Mouse (Mus musculus): ENCODE data around the gene Tmem131l.
"Not testable (repeated sequence)": the region's sequence is repeated elsewhere in the genome, so short reads cannot be mapped to it uniquely, and the experiment has no call there.

Tmem131l gene

DNA sequence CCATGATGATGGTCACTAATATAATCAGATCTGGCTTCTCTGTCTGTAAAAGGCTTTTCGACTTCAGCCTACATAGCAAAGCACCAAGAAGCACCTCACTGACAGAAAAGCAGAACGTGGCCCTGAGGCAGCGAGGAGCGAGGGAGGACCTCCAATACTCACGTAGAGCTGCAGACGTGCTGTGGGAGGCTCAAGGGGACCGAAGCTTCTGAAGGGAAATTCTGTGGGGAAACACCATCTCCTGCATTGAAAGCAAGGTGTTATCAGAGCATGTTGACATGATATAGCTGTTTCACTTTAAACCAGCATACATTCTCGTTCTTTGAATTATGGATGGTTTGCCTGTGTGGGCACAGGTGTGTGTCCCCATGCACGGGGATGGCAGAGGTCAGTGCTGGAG lies 133.8 kb downstream of the Tmem131l start:
- DNase-seq (ENCODE audit: low spot score), result no peak

DNA sequence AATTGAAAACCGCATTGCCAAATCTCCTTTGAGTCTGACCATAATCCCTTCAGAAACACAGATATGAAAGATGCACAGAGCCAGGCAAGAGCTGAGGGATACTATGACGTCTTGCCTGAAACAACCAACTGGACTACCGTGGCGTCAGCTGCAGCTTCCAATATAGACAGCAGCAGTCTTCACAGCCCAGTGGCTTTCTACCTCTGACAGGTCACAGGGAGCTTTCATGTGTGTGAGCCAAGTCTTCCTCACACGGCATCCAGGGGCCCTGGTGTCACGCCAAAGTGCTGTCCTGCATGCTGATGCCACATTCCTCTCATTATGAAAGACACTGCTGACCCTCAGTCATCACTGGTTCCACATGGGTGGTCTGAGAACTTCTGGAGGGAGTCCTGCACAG lies 134.8 kb downstream of the Tmem131l start:
- DNase-seq (ENCODE audit: low spot score), result no peak

DNA sequence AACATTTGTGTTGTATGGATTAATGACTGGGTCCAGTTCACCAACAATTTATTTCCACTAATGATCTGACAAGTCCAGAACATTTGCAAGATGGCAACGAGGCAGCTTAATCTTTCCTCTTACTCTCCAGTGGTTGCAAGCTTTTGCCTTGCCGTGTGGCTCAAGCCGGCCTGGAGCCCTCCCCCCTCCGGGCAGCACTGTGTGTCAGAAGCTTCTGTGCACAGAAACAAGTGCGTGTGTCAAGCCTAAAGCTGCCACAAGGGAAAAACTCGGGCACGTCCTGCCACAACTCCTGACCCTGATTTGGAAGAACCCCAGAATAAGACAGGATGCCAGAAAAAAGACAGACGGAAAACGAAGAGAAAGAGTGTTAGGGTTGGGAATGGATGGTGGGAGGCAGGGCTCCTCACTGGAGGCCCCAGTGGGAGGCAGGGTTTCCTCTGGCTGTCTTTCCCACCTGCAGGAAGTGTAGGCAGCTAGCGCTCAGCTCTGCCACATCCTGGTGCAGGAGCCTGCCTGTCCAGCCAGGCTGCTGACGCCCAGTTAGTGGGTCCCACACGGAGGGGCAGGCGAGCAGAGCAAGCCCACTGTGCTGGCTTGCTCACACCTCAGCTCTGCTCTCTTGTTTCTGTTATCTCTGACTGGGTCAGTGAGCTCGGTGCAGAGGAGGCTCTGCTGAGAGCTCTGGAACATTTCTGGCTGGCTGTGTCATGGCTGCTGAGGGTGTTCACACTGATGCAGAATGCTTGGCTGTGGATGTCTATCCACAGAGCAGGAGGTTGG lies 135.6 kb downstream of the Tmem131l start:
- no peak for DNase-seq (ENCODE audit: low spot score)

DNA sequence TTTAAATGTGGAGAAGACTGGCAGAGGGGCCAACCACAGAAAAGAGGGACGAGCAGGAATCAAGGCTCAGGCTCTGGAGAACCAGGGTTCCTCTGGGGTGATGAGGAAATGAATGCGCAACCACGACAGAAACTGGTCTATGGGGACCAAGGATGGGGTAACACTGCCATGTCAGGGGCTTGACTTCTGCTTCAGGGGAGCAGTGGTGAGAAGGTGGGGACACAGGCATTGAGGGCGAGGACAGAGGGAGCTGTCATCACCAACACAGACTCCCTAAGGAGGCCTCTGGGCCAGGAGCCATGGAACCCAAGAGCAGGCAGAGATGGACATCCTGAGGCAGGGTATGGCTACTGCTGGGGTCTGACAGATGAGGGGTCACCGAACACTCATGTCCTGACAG lies 137.0 kb downstream of the Tmem131l start:
- no peak for DNase-seq (ENCODE audit: low spot score)

DNA sequence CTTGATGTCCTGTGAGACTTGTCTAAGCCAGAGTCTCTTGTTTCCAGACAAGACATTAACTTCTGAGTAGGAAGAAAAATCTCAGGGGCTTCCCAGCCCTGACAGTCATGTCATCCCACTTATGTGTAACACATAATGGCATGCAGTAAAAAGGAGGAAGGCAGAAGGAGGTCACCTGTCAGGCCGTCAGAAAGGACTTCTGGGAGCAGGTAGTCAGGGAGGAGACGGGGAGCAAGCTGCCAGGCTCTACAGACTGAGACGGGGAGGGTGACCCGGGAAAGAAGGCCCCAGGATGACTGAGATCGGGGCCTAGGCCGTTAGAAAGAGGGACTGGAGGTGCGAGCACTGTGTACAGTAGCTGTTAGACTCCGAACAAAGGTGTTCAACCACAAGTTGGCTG lies 137.5 kb downstream of the Tmem131l start:
- no peak for DNase-seq (ENCODE audit: low spot score)

DNA sequence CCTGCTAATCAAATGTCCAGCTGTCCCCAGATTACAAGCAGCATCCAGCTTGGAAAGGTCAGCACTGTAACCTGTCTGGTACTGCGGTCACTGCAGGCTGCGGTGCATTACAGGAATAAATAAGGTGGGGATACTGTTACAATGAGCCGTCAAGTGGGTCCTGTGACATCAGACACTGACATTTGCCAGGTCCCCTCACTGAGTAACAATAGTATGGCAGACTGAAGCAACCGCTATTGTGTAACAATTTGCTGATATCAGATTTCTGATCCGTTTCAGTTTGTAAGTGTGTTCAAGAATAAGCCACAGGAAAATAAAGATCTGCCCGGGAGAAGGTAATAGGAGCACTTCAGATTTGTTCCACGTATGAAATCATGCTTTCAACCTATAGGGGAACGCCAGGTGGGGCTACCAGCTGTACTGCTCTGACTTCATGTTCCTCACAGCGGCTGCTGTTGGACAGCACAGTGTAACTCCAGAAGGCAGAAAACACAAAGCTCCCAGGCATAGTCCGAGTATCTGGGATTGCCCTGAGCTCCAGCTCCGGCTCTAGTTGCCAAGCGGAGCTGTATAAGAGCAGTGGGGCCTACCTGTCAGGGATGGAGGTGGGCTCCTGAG lies 139.1 kb downstream of the Tmem131l start:
- no peak for DNase-seq (ENCODE audit: low spot score)

DNA sequence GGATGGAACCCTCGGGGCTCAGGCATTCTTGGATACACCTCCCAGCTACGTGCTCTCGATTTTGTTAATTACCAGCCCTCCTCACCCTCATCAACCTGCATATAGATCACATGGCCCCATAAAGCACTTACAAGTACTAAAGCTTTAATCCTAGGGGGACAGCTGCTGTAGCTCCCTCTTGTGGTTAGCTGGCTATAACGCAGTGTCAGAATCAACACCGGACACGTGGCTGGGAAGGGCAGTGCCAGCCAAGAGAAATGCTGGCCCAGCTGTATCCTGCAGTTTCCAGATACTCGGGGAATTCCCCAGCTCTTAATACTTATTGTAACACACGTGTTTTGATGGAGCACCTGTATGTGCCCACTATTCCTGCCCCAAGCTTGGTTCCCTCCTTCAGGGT lies 140.4 kb downstream of the Tmem131l start:
- peak; percentile 77 for DNase-seq (ENCODE audit: low spot score)

DNA sequence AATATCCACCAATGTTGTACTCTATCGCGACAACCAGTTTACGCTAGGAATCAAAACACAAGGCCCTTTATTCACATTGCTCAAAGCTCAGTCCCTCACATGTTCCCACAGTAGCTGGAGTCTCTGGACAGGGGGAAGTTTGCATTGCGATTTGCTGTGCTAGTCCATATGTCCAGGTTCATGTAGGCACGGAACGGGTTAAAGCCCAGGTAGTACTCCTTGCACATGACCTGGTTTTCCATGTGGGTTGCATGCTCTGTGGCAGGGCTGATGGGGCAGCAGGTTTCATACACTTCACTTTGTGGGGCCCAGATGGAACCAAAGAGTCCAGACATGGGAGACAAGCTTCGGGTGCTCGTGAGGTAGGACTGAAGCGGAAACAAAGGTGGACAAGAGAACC lies 141.7 kb downstream of the Tmem131l start:
- DNase-seq (ENCODE audit: low spot score), result no peak

DNA sequence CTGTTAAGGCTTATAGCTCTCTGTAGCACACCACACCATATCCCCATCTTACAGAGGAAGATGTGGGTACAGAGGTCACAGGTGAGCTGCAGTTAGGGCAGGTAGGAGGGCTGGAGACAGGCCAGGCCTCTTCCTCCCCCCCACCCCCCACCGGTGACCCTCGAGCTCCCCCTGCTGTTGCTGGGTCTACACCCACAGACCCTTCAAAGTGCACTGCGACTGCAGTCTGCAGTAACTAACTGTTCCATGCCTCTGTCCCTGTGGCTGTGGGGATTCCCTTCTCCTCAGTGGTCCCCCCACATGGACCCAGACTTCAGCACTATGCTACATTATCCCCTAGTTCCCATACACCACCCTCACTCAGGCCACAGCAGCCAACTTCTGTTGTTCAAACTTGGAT lies 144.2 kb downstream of the Tmem131l start:
- DNase-seq (ENCODE audit: low spot score), result no peak

DNA sequence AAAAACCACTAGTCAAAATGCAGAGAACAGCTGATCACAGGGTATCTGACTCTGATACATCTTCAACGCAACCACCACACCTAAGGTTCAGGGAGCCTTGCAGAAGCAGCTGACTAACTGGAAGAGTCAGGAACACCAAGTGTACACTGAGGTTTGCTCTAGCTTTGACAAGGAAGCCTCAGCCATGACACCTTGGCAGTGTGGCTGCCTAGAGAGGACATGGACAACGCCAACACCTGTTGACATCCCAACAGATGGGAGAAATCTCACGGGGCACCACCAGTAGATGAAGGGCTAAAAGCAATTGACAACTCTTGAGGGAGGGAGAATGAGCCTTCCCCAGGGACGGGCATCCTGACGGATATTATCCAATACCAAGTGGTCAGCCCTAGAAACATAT lies 144.9 kb downstream of the Tmem131l start:
- no peak for DNase-seq (ENCODE audit: low spot score)

DNA sequence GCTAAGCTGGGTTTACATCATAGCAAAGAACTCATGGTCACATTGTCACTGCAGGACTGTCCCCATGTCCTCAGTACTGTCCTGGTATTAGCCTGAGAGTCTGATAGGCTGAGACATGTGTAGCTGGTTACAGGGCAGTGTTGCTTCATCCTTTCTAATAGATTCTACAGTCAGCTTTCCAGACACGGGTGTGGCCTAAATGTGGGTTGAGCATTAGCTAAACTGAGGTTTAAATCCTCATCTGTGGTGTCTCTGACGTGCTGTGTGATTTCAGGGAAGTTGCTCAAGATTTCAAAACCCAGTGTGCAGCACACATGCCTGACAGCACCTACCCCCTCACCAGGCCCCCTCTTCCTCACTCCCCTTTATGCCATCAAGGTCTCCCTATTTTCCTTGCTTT lies 154.8 kb downstream of the Tmem131l start:
- no peak for DNase-seq (ENCODE audit: low spot score)

DNA sequence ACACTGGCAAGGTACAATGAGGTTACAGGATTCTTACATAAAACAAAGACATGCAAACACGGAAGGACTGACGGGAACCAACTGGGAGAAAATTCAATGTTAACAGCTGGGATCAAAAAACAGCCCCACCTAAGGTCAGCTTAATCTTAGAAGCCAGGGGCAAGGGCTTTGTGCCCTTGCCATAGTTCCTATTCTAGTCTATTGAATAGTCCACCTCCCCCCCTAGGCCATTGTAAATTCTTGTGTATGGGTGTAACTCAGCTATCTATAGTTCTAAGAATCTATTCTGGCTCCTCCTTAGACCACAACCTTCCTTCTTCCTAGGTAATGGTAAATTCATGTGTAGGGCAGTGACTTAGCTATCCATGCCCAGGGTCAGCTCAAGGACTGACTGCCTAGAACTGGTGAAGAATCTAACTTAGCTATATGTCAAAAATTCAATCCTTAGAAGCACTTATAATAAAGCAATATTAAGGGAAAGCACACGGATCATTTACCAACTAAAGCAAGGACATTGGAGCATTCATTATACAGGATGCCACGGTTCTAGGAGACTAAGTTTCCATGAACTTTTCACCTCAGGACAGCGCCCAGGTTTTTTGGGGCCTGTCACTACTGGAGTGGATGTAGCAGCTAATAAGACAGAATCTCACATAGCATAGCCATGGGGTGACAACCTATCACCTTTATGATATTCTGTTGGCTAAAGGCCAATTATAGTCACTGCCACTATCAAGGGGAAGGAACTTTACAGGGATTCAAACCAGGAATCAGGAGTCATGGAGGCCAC lies 160.5 kb downstream of the Tmem131l start:
- DNase-seq (ENCODE audit: low spot score), result not testable (repeated sequence)

DNA sequence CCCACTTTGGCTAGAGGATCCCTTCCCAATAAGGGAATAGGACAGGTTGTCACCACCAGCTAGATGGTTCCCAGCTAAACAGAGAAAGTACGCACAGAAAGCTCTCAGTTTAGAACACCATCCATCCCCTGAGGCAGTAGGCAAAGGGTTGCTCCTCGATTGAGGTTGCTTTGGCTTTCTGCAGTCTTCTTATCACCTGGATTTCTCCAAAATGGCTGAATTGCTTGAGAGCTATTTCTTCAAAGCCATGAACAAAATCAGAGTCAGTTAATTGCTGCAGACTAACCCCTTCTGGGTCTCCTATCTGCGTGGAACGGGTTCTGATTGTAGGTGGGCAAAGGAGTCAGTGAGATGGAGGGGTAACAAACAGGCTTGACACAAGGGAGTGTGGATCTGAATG lies 161.2 kb downstream of the Tmem131l start:
- no peak for DNase-seq (ENCODE audit: low spot score)

DNA sequence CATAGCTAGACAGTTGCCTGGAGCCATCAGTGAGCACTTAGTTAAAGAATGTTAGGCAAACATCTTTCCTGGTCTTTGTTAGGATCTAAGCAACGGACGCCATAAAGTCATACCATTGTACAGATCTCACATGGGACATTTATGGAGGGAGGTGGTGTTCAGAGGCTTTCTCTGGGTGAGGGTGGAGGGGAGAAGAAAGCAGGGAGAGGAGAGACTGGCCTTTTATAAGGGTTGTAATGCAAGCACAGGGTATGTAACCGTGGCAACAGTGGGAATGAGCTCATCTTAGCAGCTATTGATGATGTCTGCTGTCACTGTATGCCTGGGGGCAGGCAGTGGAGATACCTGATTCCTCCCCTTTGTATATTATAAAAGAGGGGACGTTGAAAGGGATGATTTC lies 163.7 kb downstream of the Tmem131l start:
- no peak for DNase-seq (ENCODE audit: low spot score)

DNA sequence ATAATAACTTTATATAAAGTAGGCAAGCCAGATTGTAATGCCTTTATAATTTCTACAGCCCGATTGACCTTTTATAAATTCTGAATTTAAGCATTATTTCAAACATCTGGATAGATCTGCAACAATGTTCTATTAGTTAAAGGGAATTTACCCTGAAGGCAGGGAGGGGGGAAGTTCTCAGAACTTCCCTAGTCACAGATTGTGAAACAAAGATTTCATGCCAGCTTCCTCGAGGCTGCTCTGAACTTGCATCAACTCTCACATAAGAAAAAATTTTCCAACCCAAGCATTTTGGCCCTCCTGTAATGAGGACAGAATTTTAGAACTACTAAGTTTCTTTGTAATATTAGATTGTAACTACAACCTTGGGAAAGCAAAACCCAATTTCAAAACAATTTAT lies 164.9 kb downstream of the Tmem131l start:
- not testable (repeated sequence) for DNase-seq (ENCODE audit: low spot score)

DNA sequence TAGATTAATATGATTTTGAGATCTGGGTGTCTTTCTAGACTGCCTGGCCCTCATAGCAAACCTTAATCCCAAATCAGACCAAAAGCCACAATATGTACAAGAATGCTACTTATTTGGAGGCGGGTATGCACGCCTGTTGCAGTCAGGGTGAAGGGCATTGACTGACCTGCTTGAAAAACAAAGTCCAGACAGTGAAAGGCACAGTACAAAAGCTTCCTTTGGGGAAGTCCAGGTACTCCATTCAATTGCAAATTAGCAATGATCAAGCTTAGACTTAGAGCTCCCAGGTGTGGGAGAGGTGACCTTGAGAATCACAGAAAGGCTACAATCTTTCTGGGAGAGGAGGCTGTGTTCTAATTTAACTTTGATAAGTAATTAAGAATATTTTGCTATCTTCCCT lies 167.1 kb downstream of the Tmem131l start:
- not testable (repeated sequence) for DNase-seq (ENCODE audit: low spot score)

DNA sequence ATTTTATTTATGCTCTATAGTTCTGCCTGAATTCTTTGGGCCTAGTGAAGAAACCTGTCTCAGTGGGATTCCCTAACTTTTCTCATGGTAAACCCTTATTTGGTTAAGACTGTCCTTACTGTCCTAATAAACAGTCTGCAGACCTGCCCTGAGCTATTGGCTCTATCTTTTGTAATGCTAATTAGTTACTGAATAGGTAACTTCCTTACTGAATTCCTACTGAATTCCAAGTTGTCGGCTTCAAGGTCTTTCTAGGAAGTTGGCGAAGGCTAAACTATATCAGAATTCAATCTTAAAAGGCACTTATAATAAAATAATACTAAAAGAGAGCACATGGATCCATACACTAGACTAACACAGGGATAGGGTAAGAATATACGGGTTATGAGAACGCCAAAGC lies 168.0 kb downstream of the Tmem131l start:
- not testable (repeated sequence) for DNase-seq (ENCODE audit: low spot score)

DNA sequence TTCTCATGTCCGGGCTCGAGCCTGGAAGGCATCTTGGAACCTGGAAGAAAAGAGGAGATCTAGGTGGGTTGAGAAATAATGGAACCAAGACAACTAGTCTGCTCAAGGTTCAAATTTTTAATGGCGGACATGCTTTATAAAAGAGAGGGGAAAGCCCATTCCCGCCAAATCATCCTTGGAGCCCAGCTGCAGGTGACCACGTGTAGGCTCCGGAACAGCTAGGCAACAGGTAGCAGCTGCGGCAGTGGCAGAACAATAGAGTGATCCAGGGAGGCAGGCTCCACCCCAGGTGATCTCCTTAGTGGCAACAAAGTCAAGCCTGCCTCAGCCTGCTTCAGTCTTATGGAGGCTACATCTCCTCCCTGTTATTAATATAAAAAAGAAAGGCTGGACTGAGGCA lies 168.4 kb downstream of the Tmem131l start:
- DNase-seq (ENCODE audit: low spot score), result not testable (repeated sequence)

DNA sequence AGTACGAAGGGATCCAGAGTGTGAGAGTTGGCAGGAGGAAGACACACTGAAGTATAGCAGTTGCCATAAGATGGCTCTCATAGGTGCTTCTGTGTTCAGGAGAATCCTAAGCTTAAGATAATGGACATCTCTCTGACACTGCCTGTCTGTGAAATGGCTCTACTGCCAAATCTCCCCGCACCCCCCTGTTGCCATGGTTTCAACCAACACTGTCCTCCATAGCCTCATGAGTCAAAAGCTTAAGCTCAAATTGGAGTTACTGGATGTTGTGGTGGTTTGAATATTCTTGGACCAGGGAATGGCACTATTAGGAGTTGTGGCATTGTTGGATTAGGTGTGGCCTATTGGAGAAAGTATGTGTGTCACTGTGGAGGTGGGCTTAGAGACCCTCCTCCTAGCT lies 170.2 kb downstream of the Tmem131l start:
- no peak for DNase-seq (ENCODE audit: low spot score)

DNA sequence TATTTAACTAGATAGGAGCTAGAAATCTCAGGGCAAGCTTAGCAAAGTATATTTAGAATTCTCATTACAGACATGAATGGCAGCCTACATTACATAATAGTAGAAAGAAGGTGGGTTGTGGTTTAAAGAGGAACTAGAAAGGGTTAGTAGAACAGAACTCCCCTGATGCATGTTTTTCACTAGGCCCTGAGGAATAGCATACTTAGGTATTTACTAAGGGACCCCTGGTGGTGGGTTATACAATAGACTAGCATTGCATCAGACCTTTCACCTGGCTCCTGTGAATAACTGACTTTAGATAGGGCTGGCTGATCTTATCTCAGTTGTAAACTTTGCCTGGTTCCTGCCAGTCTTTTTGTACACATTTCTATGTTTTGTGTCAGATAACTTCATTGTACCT lies 172.9 kb downstream of the Tmem131l start:
- not testable (repeated sequence) for DNase-seq (ENCODE audit: low spot score)

DNA sequence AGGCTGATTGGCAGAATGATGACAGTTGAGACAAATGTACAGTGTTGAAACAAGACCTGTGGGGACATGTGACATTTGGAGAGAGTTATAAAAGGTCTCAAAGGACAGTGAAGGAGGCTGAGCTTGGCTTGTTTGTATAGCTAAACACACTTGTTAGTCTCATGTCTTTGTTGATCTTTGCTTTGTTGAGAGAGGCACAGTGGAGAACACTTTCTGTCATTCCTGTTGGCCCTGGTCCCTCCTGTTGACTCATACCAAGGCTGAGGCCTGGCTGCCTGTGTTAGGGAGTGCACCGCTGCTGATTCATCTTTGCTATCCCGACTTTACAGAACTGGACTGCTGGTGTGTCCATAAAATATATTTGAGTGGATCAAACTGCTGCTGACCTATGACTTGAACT lies 174.8 kb downstream of the Tmem131l start:
- no peak for DNase-seq (ENCODE audit: low spot score)

DNA sequence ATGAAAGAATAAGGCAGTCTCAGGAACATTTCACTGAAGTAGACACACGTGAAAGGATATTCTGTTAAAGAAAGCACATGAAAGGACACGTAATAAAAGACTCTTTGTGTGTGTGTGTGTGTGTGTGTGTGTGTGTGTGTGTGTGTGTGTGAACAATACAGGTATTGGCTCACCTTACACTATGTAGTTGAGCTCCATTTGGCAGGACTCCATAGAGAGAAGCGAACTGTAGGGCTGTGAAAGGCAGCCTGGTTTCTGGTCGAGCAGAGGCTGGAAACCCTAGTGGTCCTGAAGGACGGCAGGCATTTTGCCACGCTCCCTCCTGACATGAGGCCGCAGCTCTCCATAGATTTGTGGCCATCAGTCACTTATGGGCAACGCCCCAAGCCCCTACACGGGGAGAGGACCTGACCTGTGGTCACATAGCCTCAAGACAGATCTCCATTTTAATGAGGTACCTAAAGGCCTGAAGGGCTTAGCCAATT lies 175.9 kb downstream of the Tmem131l start:
- DNase-seq (ENCODE audit: low spot score), result no peak

DNA sequence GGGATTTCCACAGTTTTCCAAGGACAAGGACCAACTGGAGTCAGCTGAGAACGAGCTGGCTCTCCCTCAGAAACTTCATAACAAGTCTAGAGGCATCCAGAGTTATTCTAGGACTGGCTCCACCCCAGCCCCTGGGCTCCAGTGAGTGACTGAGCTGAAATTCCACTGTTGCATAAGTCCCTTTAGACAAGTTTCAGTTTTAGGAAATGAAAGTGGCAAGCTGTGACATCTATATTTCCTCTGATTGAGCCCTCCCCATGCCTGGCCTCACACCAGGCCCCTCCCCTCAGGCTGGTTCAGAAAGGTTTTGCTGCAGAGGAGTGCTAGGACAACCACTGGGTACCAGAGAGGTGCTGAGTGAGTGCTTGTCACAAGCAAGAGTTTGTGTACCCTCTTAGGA lies 177.0 kb downstream of the Tmem131l start:
- DNase-seq (ENCODE audit: low spot score), result no peak

Measured in embryo, embryonic 10.5 days (tissue).